Mouse (Mus musculus) embryonic facial prominence, embryonic 13.5 days (tissue): ENCODE data around the gene 9530068E07Rik. TPM values are rescaled to one million over a fixed set of nuclear protein-coding genes. Genes with fewer than 3 reads are reported as not detected.

Source experiments
- ATAC-seq: fragments of 200-750 bp; cut with Nextera tagmentation; 2 replicates; pipeline ENCODE4 v1.8.0; 2017; ENCODE audit warnings: low read depth; ENCODE audit not compliant: insufficient number of reproducible peaks, insufficient read depth, low FRiP score, low TSS enrichment
- H3K27ac ChIP-seq: fragments of 300-500 bp; sonication (generic); 2 replicates; pipeline ENCODE4 v1.5.1; 2015; ENCODE audit warnings: moderate library complexity, mild to moderate bottlenecking, inconsistent platforms
- H3K27me3 ChIP-seq: fragments of 300-500 bp; sonication (generic); 2 replicates; pipeline ENCODE4 v1.6.1; 2015; ENCODE audit warnings: mild to moderate bottlenecking, inconsistent platforms
- H3K36me3 ChIP-seq: fragments of 300-500 bp; sonication (generic); 2 replicates; pipeline ENCODE4 v1.6.1; 2015; ENCODE audit warnings: mild to moderate bottlenecking, inconsistent platforms
- H3K4me1 ChIP-seq: fragments of 300-500 bp; sonication (generic); 2 replicates; pipeline ENCODE4 v1.6.1; 2015; ENCODE audit warnings: inconsistent platforms
- H3K4me2 ChIP-seq: fragments of 300-500 bp; sonication (generic); 2 replicates; pipeline ENCODE4 v1.6.1; 2015; ENCODE audit warnings: moderate library complexity, mild to moderate bottlenecking, inconsistent platforms
- H3K4me3 ChIP-seq: fragments of 300-500 bp; sonication (generic); 2 replicates; pipeline ENCODE4 v1.5.1; 2015; ENCODE audit warnings: mild to moderate bottlenecking, inconsistent platforms
- H3K9ac ChIP-seq: fragments of 300-500 bp; sonication (generic); 2 replicates; pipeline ENCODE4 v1.6.1; 2015; ENCODE audit warnings: mild to moderate bottlenecking, inconsistent platforms
- H3K9me3 ChIP-seq: fragments of 300-500 bp; sonication (generic); 2 replicates; pipeline ENCODE4 v1.6.1; 2016; ENCODE audit warnings: inconsistent platforms
- WGBS: fragments of 180-500 bp; shearing (Covaris S2); methylation state at CpG from one replicate; pipeline ENCODE4 v1.1.7; 2015; ENCODE audit warnings: mixed read lengths; 5-methylcytosine and 5-hydroxymethylcytosine counted together
- polyA plus RNA-seq: library from polyadenylated mRNA; unstranded; fragments of >200 nt; fragmentation: Nextera tagmentation; extraction: Ambion mirVana; gene quantifications from 2 replicates; pipeline ENCODE4 v1.2.1, GENCODE M21; 2015

The 9530068E07Rik gene
- polyA plus RNA-seq, 1 experiment from 2014 or later = 198 TPM

DNA sequence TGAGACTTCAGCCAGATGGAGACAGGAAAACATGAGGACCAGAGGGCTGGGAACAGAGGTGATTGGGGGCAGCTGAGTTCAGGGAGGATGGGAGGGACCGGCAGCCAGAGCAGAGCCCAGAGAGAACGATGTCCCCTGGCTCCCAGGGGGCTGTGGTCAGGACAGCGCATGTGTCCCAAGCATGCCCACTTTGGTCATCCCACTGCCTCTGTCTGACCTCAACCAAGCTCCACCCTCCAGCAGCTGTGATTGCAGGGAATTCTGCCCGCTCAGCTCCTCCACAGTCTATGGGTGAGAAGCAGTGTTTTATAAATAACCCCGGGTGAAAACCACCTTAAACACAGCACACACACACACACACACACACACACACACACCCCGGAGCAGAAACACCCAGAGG lies 33.2 kb downstream of the 9530068E07Rik start:
- no peak for ATAC-seq
- H3K27ac ChIP-seq = no peak overlapping the region
- WGBS = 69% methylated on average over 6 of the region's 6 CpGs
- no peaks in the 10 kb centered on the region for H3K27me3 ChIP-seq
- H3K9me3 ChIP-seq = no peaks in the 10 kb centered on the region
- no peak overlapping the region for H3K4me3 ChIP-seq
- no peaks in the 10 kb centered on the region for H3K36me3 ChIP-seq
- no peak overlapping the region for H3K9ac ChIP-seq
- H3K4me2 ChIP-seq = no peak overlapping the region
- no peaks in the 10 kb centered on the region for H3K4me1 ChIP-seq

DNA sequence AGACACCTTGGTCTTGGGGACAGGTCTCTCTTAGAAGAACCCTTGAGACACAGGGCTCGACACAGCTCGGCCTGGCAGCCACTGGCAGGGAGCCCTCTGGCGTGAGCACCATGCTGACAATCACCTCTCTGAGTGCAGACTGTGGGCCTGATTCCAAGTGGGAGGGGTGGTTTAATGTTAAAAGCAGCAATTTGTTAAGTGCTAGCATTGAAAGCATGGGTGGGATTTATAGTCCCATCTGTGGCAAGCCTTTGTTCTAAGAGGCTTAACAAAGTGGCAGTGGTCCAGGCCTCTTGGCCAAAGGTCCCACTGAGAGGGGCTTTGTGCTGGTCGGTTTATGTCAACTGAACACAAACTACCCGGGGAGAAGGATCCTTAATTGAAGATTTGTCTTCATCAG lies 35.4 kb downstream of the 9530068E07Rik start:
- no peak overlapping the region for H3K27ac ChIP-seq
- ATAC-seq = no peak
- no peaks in the 10 kb centered on the region for H3K36me3 ChIP-seq
- H3K27me3 ChIP-seq = no peaks in the 10 kb centered on the region
- no peaks in the 10 kb centered on the region for H3K9me3 ChIP-seq
- no peak overlapping the region for H3K4me2 ChIP-seq
- no peaks in the 10 kb centered on the region; the same call in 1 of the 2 replicates for H3K4me1 ChIP-seq
- H3K4me3 ChIP-seq = no peak overlapping the region
- no peak overlapping the region for H3K9ac ChIP-seq
- WGBS = 74% methylated on average over 5 of the region's 5 CpGs

DNA sequence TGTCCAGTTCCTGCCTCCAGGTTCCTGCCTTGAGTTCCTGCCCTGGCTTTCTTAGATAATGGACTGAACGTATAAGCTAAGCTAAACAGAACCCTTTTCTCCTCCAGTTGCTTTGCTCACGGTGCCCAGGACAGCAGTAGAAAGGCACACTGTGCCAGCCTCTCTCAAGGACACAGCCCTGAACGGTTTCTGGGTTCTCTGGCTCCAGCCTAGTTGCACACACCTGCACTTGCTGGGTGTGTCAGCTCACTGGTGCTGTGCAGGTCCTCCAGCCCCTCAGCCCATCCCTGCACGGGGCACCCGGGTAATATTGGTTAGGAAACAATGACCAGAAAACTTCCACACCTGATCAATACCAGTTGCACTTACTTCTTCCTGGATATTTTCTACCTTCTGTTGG lies 35.9 kb downstream of the 9530068E07Rik start:
- no peak for ATAC-seq
- H3K27me3 ChIP-seq = no peaks in the 10 kb centered on the region
- no peak overlapping the region for H3K4me3 ChIP-seq
- 81% methylated on average over 5 of the region's 5 CpGs for WGBS
- no peak overlapping the region for H3K4me2 ChIP-seq
- no peaks in the 10 kb centered on the region for H3K9me3 ChIP-seq
- peaks cover 4% of the 10 kb centered on the region; the same call in 1 of the 2 replicates for H3K4me1 ChIP-seq
- no peak overlapping the region for H3K9ac ChIP-seq
- H3K36me3 ChIP-seq = no peaks in the 10 kb centered on the region
- H3K27ac ChIP-seq = no peak overlapping the region

DNA sequence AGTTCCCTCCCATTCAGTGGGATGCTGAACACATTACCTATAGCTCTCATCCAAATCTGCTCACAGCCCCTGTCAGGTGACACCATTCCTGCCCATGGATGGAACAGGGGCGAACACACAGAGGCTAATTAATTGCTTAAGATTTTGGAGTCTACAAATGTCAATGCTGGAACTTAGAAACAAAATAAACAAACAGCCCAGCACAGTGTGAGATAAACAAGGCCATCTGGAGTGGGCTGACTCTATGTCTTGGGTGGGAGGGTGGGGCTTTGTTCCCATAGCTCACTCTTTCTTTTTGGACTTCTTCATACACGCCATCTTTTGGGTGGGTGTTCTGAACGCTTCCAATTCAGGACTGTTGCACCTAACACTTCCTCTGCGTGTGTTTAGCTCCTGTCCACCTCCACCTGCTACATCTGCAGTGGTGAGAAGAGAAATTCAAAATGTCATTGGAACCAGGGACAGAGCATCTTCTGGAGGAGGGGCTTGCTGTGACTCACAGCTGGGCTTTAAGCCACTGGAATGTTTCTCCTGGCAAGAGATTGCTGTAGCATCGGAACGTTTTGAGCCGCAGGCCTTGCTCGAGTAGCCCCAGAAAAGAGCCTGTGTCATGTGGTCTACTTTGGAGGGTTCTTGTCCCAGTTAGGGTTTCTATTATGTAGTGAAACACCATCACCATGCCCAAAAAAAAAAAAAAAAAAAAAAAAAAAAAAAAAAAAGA lies 37.0 kb downstream of the 9530068E07Rik start:
- H3K4me2 ChIP-seq = no peak overlapping the region
- no peak overlapping the region for H3K9ac ChIP-seq
- H3K4me1 ChIP-seq = peaks cover 4% of the 10 kb centered on the region; the same call in 1 of the 2 replicates
- WGBS = 75% methylated on average over 8 of the region's 8 CpGs
- no peaks in the 10 kb centered on the region for H3K27me3 ChIP-seq
- H3K36me3 ChIP-seq = no peaks in the 10 kb centered on the region
- H3K9me3 ChIP-seq = no peaks in the 10 kb centered on the region
- no peak overlapping the region for H3K4me3 ChIP-seq
- no peak overlapping the region for H3K27ac ChIP-seq
- ATAC-seq = no peak

DNA sequence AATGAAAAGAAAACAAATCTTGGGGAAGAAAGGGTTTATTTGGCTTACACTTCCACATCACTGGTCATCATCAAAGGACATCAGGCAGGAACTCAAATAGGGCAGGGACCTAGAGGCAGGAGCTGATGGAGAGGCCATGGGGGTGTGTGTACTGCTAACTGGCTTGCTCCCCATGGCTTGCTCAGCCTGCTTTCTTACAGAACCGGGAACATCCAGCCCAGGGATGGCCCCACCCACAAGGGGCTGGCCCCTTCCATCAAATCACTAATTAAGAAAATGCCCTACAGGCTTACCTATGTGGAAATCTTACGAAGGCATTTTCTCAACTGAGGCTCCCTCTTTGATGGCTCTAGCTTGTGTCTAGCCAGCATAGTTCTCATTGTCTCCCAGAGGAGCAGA lies 37.6 kb downstream of the 9530068E07Rik start:
- Histone ChIP-seq H3K4me2 (no peak overlapping the region), H3K36me3 (no peaks in the 10 kb centered on the region), H3K4me3 (no peak overlapping the region), H3K4me1 (peaks cover 4% of the 10 kb centered on the region; the same call in 1 of the 2 replicates), H3K27ac (no peak overlapping the region), H3K9me3 (no peaks in the 10 kb centered on the region), H3K27me3 (no peaks in the 10 kb centered on the region), H3K9ac (no peak overlapping the region)
- no peak for ATAC-seq
- WGBS = 42% methylated on average over 2 of the region's 2 CpGs

DNA sequence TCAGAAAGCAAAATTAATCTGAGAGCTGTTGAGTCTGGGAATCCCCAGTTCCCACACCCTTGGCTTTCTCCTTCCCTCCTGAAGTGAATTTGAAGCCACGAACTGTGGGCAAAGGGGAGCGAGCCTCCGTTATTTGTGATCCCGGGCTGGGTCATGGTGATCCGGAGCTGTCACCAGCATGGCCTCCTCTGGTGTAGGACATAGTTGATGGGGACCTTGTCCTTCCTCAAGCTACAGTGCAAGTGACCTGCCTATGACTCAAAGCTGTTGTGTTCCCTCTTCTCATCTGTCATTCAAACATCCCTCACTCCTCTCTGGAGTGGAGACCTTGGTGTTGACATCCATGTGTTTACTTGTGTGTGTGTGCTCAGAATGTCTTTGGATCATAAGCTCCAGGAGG lies 39.2 kb downstream of the 9530068E07Rik start:
- H3K4me1 ChIP-seq = peaks cover 4% of the 10 kb centered on the region; the same call in 1 of the 2 replicates
- ATAC-seq = no peak
- WGBS = 88% methylated on average over 5 of the region's 5 CpGs
- H3K4me3 ChIP-seq = no peak overlapping the region
- H3K9me3 ChIP-seq = no peaks in the 10 kb centered on the region
- no peaks in the 10 kb centered on the region for H3K27me3 ChIP-seq
- no peak overlapping the region for H3K27ac ChIP-seq
- no peaks in the 10 kb centered on the region for H3K36me3 ChIP-seq
- H3K4me2 ChIP-seq = no peak overlapping the region
- no peak overlapping the region for H3K9ac ChIP-seq

DNA sequence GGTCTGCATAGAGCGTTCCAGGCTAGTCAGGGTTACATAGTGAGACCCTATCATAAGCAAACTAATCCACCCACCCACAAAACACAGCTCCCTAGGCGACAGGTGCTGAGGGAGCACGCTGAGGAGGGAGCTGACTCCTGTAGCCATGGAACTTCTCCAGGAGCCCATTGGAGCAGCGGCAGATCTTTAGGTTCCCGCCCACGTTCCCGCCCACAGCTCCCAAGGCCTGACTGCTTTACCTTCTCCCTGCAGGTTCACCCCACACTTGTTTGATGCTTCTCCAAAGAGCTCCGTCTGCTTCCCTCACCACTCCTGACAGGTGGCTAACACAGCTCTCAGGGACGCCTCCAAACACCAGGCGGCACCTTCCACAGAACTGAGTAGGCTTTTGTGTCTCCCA lies 40.9 kb downstream of the 9530068E07Rik start:
- H3K4me2 ChIP-seq = peak overlapping the region; percentile 21
- H3K36me3 ChIP-seq = no peaks in the 10 kb centered on the region
- no peak overlapping the region for H3K27ac ChIP-seq
- no peaks in the 10 kb centered on the region for H3K9me3 ChIP-seq
- H3K9ac ChIP-seq = no peak overlapping the region
- 23% methylated on average over 10 of the region's 10 CpGs for WGBS
- peaks cover 4% of the 10 kb centered on the region; the same call in 1 of the 2 replicates for H3K4me1 ChIP-seq
- no peaks in the 10 kb centered on the region for H3K27me3 ChIP-seq
- H3K4me3 ChIP-seq = no peak overlapping the region; the same call in 1 of the 2 replicates
- no peak for ATAC-seq

DNA sequence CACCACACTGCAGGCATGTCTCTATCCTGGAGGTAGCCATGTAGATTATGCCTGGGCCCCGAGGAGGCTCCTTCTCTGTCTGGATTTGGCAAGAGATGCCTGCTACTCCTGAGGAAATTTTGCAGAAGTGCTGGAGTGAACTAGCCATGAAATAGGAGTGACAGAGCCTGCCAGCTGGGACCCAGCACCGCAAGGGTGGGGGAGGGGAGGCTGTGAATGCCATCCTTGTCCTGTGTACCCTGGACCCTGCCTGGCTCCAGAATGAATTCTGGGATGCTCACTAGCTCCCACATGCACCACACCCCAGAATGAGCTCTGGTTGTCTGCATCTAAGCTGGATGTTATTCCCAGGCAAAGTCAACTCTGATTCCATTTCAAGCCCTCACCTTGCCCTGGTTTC lies 44.9 kb downstream of the 9530068E07Rik start:
- Histone ChIP-seq H3K27ac (no peak overlapping the region), H3K27me3 (no peaks in the 10 kb centered on the region), H3K9ac (no peak overlapping the region), H3K4me2 (no peak overlapping the region), H3K4me1 (peaks cover 4% of the 10 kb centered on the region; the same call in 1 of the 2 replicates), H3K36me3 (no peaks in the 10 kb centered on the region), H3K9me3 (no peaks in the 10 kb centered on the region), H3K4me3 (no peak overlapping the region)
- ATAC-seq = no peak
- 85% methylated on average over 2 of the region's 2 CpGs for WGBS

DNA sequence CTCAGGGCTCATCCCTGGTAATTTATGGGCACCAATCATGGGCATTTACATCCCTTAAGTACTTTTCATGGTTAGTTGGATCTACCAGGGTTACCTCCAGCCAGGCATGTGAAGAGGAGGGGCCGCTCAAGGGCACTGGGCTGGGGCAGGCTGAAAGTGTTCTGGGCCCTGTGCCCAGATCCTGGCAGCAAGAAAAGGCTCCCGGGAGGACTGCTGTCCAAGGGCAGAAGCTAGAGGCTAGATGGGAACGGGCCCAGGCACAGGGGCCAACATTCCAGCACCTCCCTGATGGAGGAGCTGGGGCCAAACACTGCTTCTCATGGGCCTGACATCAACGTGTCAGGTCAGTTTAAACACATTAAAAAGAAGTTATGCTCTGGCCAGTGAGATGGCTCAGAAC lies 51.0 kb downstream of the 9530068E07Rik start:
- ATAC-seq = no peak
- H3K4me3 ChIP-seq = no peak overlapping the region
- no peaks in the 10 kb centered on the region for H3K27me3 ChIP-seq
- H3K36me3 ChIP-seq = no peaks in the 10 kb centered on the region
- H3K9ac ChIP-seq = no peak overlapping the region
- no peak overlapping the region for H3K4me2 ChIP-seq
- no peaks in the 10 kb centered on the region for H3K9me3 ChIP-seq
- 62% methylated on average over 4 of the region's 4 CpGs for WGBS
- H3K4me1 ChIP-seq = no peaks in the 10 kb centered on the region
- H3K27ac ChIP-seq = no peak overlapping the region

DNA sequence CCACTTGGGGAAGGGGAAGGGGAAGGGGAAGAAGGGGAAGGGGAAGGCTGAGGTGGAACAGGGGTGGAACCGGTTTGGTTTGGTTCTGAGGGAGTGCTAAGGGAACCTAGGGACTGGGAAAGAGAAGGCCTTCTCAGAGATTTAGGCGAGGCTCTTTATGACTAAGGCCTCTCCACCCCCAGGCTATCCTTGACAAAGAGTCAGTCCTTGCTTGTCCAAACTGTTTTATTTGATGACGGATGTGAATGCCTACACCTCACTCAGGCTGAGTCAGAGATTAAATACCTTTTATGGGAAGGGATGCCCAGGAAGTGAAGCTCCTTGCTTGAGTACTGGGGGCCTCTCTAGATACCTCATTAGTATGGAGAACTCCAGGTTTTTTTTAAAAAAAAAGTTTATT lies 52.8 kb downstream of the 9530068E07Rik start:
- no peak for ATAC-seq
- WGBS = 37% methylated on average over 3 of the region's 3 CpGs
- no peaks in the 10 kb centered on the region for H3K9me3 ChIP-seq
- H3K27ac ChIP-seq = no peak overlapping the region
- H3K4me3 ChIP-seq = no peak overlapping the region
- no peak overlapping the region for H3K4me2 ChIP-seq
- no peaks in the 10 kb centered on the region for H3K4me1 ChIP-seq
- no peaks in the 10 kb centered on the region for H3K36me3 ChIP-seq
- no peak overlapping the region for H3K9ac ChIP-seq
- no peaks in the 10 kb centered on the region for H3K27me3 ChIP-seq

DNA sequence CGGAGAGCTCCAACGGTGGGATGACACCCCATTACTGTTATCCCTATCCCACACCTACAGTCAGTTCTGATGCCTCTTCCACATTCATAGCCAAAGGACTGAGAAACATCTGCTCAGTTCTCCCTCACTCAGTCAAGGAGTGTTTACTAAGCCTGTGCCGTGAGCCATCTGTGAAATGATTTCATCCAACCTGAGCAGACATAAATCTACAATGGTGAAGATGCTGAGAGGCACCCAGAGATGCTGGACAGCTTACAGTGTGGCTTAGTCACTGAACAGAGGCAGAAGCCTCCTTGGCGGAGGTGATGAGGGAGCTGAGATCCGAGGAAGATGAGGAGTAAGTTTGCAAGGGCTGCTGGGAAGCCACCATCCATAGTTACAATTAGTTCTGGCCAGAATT lies 62.1 kb downstream of the 9530068E07Rik start:
- Histone ChIP-seq H3K27ac (no peak overlapping the region), H3K4me1 (no peaks in the 10 kb centered on the region), H3K9ac (no peak overlapping the region), H3K9me3 (no peaks in the 10 kb centered on the region), H3K27me3 (no peaks in the 10 kb centered on the region), H3K4me2 (no peak overlapping the region), H3K36me3 (no peaks in the 10 kb centered on the region), H3K4me3 (no peak overlapping the region)
- 90% methylated on average over 5 of the region's 5 CpGs for WGBS
- no peak for ATAC-seq
